Mouse (Mus musculus) kidney, embryonic 16.5 days (tissue): ENCODE data around the gene Rnf208. TPM values are rescaled to one million over a fixed set of nuclear protein-coding genes. Genes with fewer than 3 reads are reported as not detected.

Source experiments
- ATAC-seq: fragments of 200-750 bp; cut with Nextera tagmentation; 2 replicates; pipeline ENCODE4 v1.8.0; 2017; ENCODE audit warnings: moderate TSS enrichment; ENCODE audit not compliant: low FRiP score, low TSS enrichment
- H3K27ac ChIP-seq: fragments of 300-500 bp; sonication (generic); 2 replicates; pipeline ENCODE4 v1.5.1; 2014; ENCODE audit warnings: low read length
- H3K27me3 ChIP-seq: fragments of 300-500 bp; sonication (generic); 2 replicates; pipeline ENCODE4 v1.6.1; 2014; ENCODE audit warnings: low read length, control low read depth, mixed read lengths; ENCODE audit not compliant: insufficient read depth
- H3K36me3 ChIP-seq: fragments of 300-500 bp; sonication (generic); 2 replicates; pipeline ENCODE4 v1.6.1; 2014; ENCODE audit warnings: low read length, control low read depth, mixed read lengths; ENCODE audit not compliant: insufficient read depth
- H3K4me1 ChIP-seq: fragments of 300-500 bp; sonication (generic); 2 replicates; pipeline ENCODE4 v1.6.1; 2014; ENCODE audit warnings: low read length, control low read depth, mixed read lengths; ENCODE audit not compliant: insufficient read depth
- H3K4me2 ChIP-seq: fragments of 300-500 bp; sonication (generic); replicated peaks from 2 replicates; pipeline ENCODE4 v1.6.1; 2014; ENCODE audit warnings: low read depth, low read length
- H3K4me3 ChIP-seq: fragments of 300-500 bp; sonication (generic); 2 replicates; pipeline ENCODE4 v1.5.1; 2014; ENCODE audit warnings: mild to moderate bottlenecking, low read length
- H3K9ac ChIP-seq: fragments of 300-500 bp; sonication (generic); replicated peaks from 2 replicates; pipeline ENCODE4 v1.6.1; 2014; ENCODE audit warnings: low read length
- H3K9me3 ChIP-seq: fragments of 300-500 bp; sonication (generic); 2 replicates; pipeline ENCODE4 v1.6.1; 2016; ENCODE audit warnings: low read length, control low read depth
- WGBS: fragments of 180-500 bp; shearing (Covaris S2); extraction: QIAGEN DNeasy Blood & Tissue Kit; methylation state at CpG from one replicate; pipeline ENCODE4 v1.1.7; 2014; 5-methylcytosine and 5-hydroxymethylcytosine counted together
- polyA plus RNA-seq: library from polyadenylated mRNA; unstranded; fragments of >200 nt; fragmentation: Nextera tagmentation; extraction: Ambion mirVana; gene quantifications from 2 replicates; pipeline ENCODE4 v1.2.1, GENCODE M21; 2015

The Rnf208 gene
- polyA plus RNA-seq, 1 experiment from 2014 or later, result 26.3 TPM

DNA sequence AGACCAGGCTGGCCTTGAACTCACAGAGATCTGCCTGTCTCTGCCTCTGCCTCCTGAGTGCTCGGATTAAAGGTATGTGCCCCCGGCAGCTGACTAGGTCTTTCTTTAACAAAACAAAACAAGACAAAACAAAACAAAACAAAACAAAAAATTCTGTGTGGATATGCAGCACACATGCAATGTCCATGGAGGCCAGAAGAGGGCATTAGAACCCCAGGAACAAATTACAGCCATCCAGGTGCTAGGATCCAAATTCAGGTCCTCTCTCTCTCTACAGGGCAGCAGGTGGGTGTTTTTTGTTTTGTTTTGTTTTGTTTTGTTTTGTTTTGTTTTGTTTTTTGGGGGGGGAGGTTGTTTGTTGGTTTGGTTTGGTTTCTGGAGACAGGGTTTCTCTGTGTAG is 16.8 kb downstream of the Rnf208 start:
- H3K4me1 ChIP-seq, result peaks cover 22% of the 10 kb centered on the region
- H3K4me3 ChIP-seq, result no peak overlapping the region
- no peaks in the 10 kb centered on the region for H3K36me3 ChIP-seq
- H3K27me3 ChIP-seq, result no peaks in the 10 kb centered on the region
- no peak for ATAC-seq
- H3K9ac ChIP-seq, result no peak overlapping the region
- WGBS, result 61% methylated on average over 2 of the region's 2 CpGs
- H3K4me2 ChIP-seq, result no peak overlapping the region
- H3K9me3 ChIP-seq, result no peaks in the 10 kb centered on the region
- no peak overlapping the region for H3K27ac ChIP-seq

- peak overlapping the region; percentile 70 for H3K9ac ChIP-seq
- no peaks in the 10 kb centered on the region for H3K27me3 ChIP-seq
- peak overlapping the region; percentile 88 for H3K4me3 ChIP-seq
- peak overlapping the region; percentile 75 for H3K27ac ChIP-seq
- peak; percentile 39; the same call in 1 of the 2 replicates for ATAC-seq
- peaks cover 30% of the 10 kb centered on the region for H3K4me1 ChIP-seq
- H3K36me3 ChIP-seq, result no peaks in the 10 kb centered on the region
- 48% methylated on average over 12 of the region's 12 CpGs for whole genome bisulfite sequencing
- H3K4me2 ChIP-seq, result peak overlapping the region; percentile 99
- H3K9me3 ChIP-seq, result no peaks in the 10 kb centered on the region
Observed at GRCm38 (mm10) chr2:25261870-25262269, 19.8 kb downstream of the Rnf208 start.

DNA sequence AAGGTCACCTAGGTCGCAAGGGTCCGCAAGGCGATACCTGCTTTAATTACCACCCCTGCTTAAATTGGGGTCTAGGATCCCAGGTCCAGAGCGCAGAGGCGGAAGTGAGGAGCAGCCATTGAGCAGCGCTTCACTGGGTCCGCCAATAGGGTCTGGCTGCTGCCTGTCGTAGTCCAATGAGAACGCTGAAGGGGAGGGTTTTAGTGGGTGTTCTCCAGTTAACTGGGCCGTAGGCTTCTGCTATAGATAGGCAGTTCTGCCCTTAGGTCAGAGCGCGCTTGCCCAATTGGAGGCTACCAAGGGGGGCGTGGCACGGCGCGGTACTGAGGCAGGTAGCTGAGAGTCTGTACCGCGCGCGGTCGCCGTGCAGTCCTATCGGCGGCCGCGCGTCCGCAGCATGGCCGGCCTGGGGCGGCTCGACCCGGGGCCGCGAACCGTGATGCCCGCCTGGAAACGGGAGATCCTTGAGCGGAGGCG is 20.3 kb downstream of the Rnf208 start, which contains the start of gene Tprn:
TSS of gene Tprn (plus strand) at position 328 of the 477 bp plus-strand sequence.
- Histone ChIP-seq H3K4me1 (peaks cover 34% of the 10 kb centered on the region), H3K27ac (peak within 1 kb of the TSS; percentile 75), H3K27me3 (no peaks in the 10 kb centered on the region), H3K9ac (peak within 1 kb of the TSS; percentile 76), H3K9me3 (no peaks in the 10 kb centered on the region), H3K36me3 (no peaks in the 10 kb centered on the region), H3K4me3 (peak within 1 kb of the TSS; percentile 88), H3K4me2 (peak within 1 kb of the TSS; percentile 99)
- ATAC-seq, result peak; percentile 99
- WGBS, result under 1% methylated on average over 39 of the region's 39 CpGs

DNA sequence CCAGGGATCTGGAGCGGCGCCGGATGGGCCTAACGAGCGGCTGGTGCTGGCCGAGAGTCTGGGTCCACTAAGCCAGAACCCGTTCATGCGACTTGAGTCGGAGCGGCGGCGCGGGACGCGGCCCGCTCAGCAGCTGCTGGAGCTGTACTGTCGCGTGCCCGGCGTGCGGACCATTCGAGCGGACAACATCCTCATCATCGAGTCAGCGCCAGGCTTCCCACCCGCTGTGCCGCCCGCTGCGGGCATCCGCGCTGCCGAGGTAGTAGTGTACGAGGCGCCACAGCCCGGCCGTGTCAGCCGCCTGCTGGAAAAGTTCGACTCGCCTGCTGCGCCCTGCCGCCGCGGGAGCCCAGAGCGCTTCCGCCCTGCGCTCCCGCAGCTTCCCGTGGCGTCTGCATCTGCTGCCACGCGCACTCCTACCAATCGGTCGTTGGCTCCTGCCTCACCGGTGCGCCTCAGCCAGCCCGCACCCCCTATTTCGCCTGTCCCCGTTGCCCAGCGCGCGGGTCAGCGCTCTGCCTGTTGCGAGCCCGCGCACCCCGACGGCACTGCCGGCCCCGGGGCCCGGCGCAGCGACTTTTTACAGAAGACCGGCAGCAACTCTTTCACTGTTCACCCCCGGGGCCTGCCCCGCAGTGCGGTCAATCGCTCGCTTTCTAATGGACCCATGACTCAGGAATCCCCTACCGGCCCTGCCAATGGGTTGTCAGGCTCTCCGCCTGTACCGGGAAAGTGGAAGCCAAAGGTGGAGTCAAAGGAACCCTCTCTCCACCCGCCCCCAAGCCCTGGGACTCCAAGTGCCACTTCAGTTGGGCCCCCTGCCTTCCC is 21.0 kb downstream of the Rnf208 start:
- H3K27ac ChIP-seq, result 0 out of 2 replicates have a peak overlapping the region, but pooled peaks have one; percentile 39
- under 1% methylated on average over 82 of the region's 82 CpGs for WGBS
- no peaks in the 10 kb centered on the region for H3K36me3 ChIP-seq
- no peaks in the 10 kb centered on the region for H3K27me3 ChIP-seq
- H3K4me1 ChIP-seq, result peaks cover 34% of the 10 kb centered on the region
- peak overlapping the region; percentile 88 for H3K4me3 ChIP-seq
- H3K4me2 ChIP-seq, result peak overlapping the region; percentile 99
- H3K9me3 ChIP-seq, result no peaks in the 10 kb centered on the region
- H3K9ac ChIP-seq, result peak overlapping the region; percentile 76
- ATAC-seq, result peak; percentile 10; the same call in 1 of the 2 replicates

DNA sequence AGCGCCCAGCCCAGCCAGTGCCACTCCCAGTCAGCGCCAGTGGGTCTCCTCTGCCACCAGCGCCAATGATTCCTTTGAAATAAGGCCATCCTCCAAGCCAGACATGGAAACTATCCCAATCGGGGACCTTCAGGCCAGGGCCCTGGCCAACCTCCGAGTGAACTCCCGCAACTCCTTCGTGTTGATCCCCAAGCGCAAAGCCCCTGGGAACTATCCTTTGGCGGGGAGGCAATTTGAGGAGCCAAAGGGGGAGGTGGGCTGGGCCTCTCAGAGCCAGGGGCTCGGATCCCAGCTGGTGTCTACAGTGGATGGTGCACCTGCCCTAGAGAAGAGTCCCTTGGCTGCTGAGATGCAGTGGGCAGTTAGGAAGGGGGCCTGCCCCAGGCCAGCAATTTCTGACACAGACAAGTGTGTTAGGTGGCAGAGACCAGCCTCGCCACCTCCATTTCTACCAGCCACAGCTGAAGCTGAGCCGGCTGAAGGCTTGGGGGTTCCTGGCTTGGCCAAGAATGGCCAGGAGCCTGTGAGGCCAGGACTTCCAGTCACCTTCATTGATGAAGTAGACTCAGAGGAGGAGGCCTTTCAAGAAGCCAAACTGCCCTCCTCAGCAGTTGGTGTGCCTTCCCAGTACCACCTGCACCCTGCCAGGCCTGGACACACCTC is 21.7 kb downstream of the Rnf208 start:
- H3K27ac ChIP-seq, result no peak overlapping the region
- ATAC-seq, result no peak

DNA sequence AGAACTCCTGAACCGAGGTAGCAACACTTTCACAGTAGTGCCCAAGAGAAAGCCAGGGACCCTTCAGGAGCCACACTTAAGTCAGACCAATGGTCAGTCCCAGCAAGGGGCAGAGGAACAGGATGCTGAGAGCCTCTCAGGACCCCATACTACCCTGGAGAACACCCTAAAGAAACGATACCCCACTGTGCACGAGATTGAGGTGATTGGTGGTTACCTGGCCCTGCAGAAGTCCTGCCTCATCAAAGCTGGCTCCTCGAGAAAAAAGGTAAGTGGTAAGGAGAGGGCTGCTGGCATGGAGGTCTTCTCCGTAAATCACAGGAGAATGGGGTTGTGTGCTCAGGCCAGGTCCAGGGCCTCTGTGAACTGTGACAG is 22.2 kb downstream of the Rnf208 start:
- H3K4me3 ChIP-seq, result peak overlapping the region; percentile 88; the same call in 1 of the 2 replicates
- no peaks in the 10 kb centered on the region for H3K9me3 ChIP-seq
- H3K27me3 ChIP-seq, result no peaks in the 10 kb centered on the region
- peaks cover 34% of the 10 kb centered on the region for H3K4me1 ChIP-seq
- peaks cover 6% of the 10 kb centered on the region; the same call in 1 of the 2 replicates for H3K36me3 ChIP-seq
- H3K9ac ChIP-seq, result peak overlapping the region; percentile 76; the same call in 1 of the 2 replicates
- H3K27ac ChIP-seq, result no peak overlapping the region
- no peak for ATAC-seq
- peak overlapping the region; percentile 99 for H3K4me2 ChIP-seq
- WGBS, result 73% methylated on average over 5 of the region's 5 CpGs

More for the DNA sequence above, 21.7 kb downstream of the Rnf208 start:
- Histone ChIP-seq H3K9ac (peak overlapping the region; percentile 76), H3K27me3 (no peaks in the 10 kb centered on the region), H3K9me3 (no peaks in the 10 kb centered on the region), H3K4me2 (peak overlapping the region; percentile 99), H3K4me1 (peaks cover 34% of the 10 kb centered on the region), H3K4me3 (peak overlapping the region; percentile 88), H3K36me3 (0 out of 2 replicates have a peak, but pooled peaks cover 2% of the 10 kb centered on the region)
- 21% methylated on average over 12 of the region's 12 CpGs for whole genome bisulfite sequencing

DNA sequence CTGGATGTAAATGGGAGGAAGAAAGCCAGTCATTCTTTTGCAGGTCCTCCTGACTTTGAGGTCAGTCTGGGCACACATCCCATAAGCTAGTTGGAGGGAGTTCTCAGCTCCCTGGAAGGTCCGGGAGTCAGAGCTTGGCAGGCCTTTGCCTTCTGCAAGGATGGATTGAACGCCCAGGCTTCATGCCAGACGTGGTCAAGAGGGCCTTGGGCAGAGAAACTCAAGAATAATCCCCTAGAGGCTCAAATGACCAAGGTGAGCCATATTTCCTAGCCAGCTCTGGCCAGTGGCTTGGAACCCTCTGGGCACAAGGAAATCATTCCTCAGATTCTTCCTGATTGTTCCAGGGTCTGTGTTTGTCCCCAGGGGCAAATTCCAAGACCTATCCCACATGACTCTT is 22.8 kb downstream of the Rnf208 start:
- no peak overlapping the region for H3K27ac ChIP-seq

GRCm38 (mm10) chr2:25265897-25266656 is 24.0 kb downstream of the Rnf208 start:
- Histone ChIP-seq H3K9me3 (no peaks in the 10 kb centered on the region), H3K36me3 (peaks cover 22% of the 10 kb centered on the region), H3K27me3 (no peaks in the 10 kb centered on the region), H3K27ac (no peak overlapping the region), H3K9ac (peak overlapping the region; percentile 36; the same call in 1 of the 2 replicates), H3K4me2 (peak overlapping the region; percentile 24), H3K4me1 (peaks cover 35% of the 10 kb centered on the region), H3K4me3 (peak overlapping the region; percentile 1; the same call in 1 of the 2 replicates)
- ATAC-seq, result no peak
- WGBS, result 62% methylated on average over 6 of the region's 6 CpGs

More for the DNA sequence above, 22.8 kb downstream of the Rnf208 start:
- Histone ChIP-seq H3K4me3 (0 out of 2 replicates have a peak overlapping the region, but pooled peaks have one; percentile 88), H3K27me3 (no peaks in the 10 kb centered on the region), H3K9me3 (no peaks in the 10 kb centered on the region), H3K36me3 (peaks cover 12% of the 10 kb centered on the region), H3K4me1 (peaks cover 34% of the 10 kb centered on the region), H3K4me2 (peak overlapping the region; percentile 99; the same call in 1 of the 2 replicates), H3K9ac (no peak overlapping the region)
- WGBS, result 55% methylated on average over 3 of the region's 3 CpGs
- ATAC-seq, result no peak

GRCm38 (mm10) chr2:25266720-25267119 is 24.7 kb downstream of the Rnf208 start:
- Histone ChIP-seq H3K4me2 (peak overlapping the region; percentile 24), H3K27ac (no peak overlapping the region), H3K36me3 (peaks cover 22% of the 10 kb centered on the region), H3K9ac (0 out of 2 replicates have a peak overlapping the region, but pooled peaks have one; percentile 33), H3K4me1 (peaks cover 42% of the 10 kb centered on the region), H3K9me3 (no peaks in the 10 kb centered on the region), H3K27me3 (no peaks in the 10 kb centered on the region), H3K4me3 (no peak overlapping the region)
- no peak for ATAC-seq
- WGBS, result 30% methylated on average over 2 of the region's 2 CpGs
